Mouse (Mus musculus): ENCODE measurements at regions not wholly inside any gene's neighbourhood (a gene's known extent, or its start where the extent isn't known, plus 50 kb on each side); places are given as distances from the start of the nearest gene placed in this dataset.

- no peak for DNase-seq (ENCODE audit: low read depth)
Observed at GRCm38 (mm10) chr3:37881016-37881415, 156.7 kb upstream of the Gm5148 start.

GRCm38 (mm10) chr3:37879056-37879455 is 154.8 kb upstream of the Gm5148 start:
- DNase-seq (ENCODE audit: low read depth), result no peak

GRCm38 (mm10) chr3:37876016-37876765 is 151.9 kb upstream of the Gm5148 start:
- no peak for DNase-seq (ENCODE audit: low read depth)

- DNase-seq (ENCODE audit: low read depth), result no peak
Observed at GRCm38 (mm10) chr3:37875331-37876015, 151.2 kb upstream of the Gm5148 start.

- DNase-seq (ENCODE audit: low read depth), result no peak
Observed at GRCm38 (mm10) chr3:37874864-37875263, 150.6 kb upstream of the Gm5148 start.

GRCm38 (mm10) chr3:37874346-37874745 is 150.1 kb upstream of the Gm5148 start:
- DNase-seq (ENCODE audit: low read depth), result peak; percentile 49

- DNase-seq (ENCODE audit: low read depth), result no peak
Observed at GRCm38 (mm10) chr3:37872329-37872728, 148.0 kb upstream of the Gm5148 start.

GRCm38 (mm10) chr3:37871076-37871475 is 146.8 kb upstream of the Gm5148 start:
- no peak for DNase-seq (ENCODE audit: low read depth)

- DNase-seq (ENCODE audit: low read depth), result no peak
Observed at GRCm38 (mm10) chr3:37868454-37868853, 144.2 kb upstream of the Gm5148 start.

GRCm38 (mm10) chr3:37862756-37863155 is 138.5 kb upstream of the Gm5148 start:
- no peak for DNase-seq (ENCODE audit: low read depth)

GRCm38 (mm10) chr3:37860715-37861461 is 136.6 kb upstream of the Gm5148 start:
- no peak for DNase-seq (ENCODE audit: low read depth)

GRCm38 (mm10) chr3:37860034-37860714 is 135.9 kb upstream of the Gm5148 start:
- peak; percentile 82 for DNase-seq (ENCODE audit: low read depth)

- DNase-seq (ENCODE audit: low read depth), result no peak
Observed at GRCm38 (mm10) chr3:37858624-37859302, 134.5 kb upstream of the Gm5148 start.

- DNase-seq (ENCODE audit: low read depth), result no peak
Observed at GRCm38 (mm10) chr3:37846191-37847003, 122.1 kb upstream of the Gm5148 start.

- peak; percentile 52 for DNase-seq (ENCODE audit: low read depth)
Observed at GRCm38 (mm10) chr3:37845313-37846023, 121.2 kb upstream of the Gm5148 start.

GRCm38 (mm10) chr3:37844731-37845312 is 120.5 kb upstream of the Gm5148 start:
- DNase-seq (ENCODE audit: low read depth), result no peak

GRCm38 (mm10) chr3:37842289-37842688 is 118.0 kb upstream of the Gm5148 start:
- no peak for DNase-seq (ENCODE audit: low read depth)

- no peak for DNase-seq (ENCODE audit: low read depth)
Observed at GRCm38 (mm10) chr3:37838896-37839295, 114.6 kb upstream of the Gm5148 start.

GRCm38 (mm10) chr3:37836749-37837148 is 112.5 kb upstream of the Gm5148 start:
- no peak for DNase-seq (ENCODE audit: low read depth)

Data from gonadal fat pad, adult 2 months (tissue).